Mouse (Mus musculus) lung, adult 2 months (tissue): ENCODE measurements around the gene Ptpn1.

ENCODE experiments used
- CTCF ChIP-seq: fragments of 200-500 bp; IDR thresholded peaks from 2 replicates; pipeline ENCODE4 v1.5.1; 2011; ENCODE audit warnings: mild to moderate bottlenecking, low read length, control low read depth; ENCODE audit not compliant: insufficient read depth
- POLR2A ChIP-seq: fragments of 200-500 bp; IDR thresholded peaks from 2 replicates; pipeline ENCODE4 v1.6.1; 2011; ENCODE audit warnings: low read depth, mild to moderate bottlenecking, control low read depth, low read length, borderline replicate concordance; ENCODE audit errors: extremely low read depth

GRCm38 (mm10) chr2:167893680-167894079 is 38.2 kb upstream of the Ptpn1 start:
- no peak for TF ChIP-seq CTCF
- TF ChIP-seq POLR2A = no peak
